Mouse (Mus musculus) CD4-positive, CD25-positive, alpha-beta regulatory T cell, adult 4 months (primary cell): ENCODE measurements around the gene S1pr4. TPM values are rescaled to one million over a fixed set of nuclear protein-coding genes. Genes with fewer than 3 reads are reported as not detected.

Source experiments
- polyA plus RNA-seq, 2 experiments: library from polyadenylated mRNA; unstranded; fragments of 100-300 nt; shearing (Covaris generic); gene quantifications; one replicate each; pipeline ENCODE4 v1.2.1; 2017

Gene S1pr4
- polyA plus RNA-seq, 2 experiments from 2014 or later, result 53.2 to 76.8 TPM

Other genes with a start within 250 kb of the S1pr4 start
- 100 to 1,000 TPM in 1 of 2 experiments, 10 to 100 TPM in 1; 63.6 to 103 TPM for gene Matk, start 247.2 kb downstream of the S1pr4 start, polyA plus RNA-seq
- gene Mrpl54, start 233.2 kb downstream of the S1pr4 start, polyA plus RNA-seq, result 100 to 1,000 TPM; 111 to 132 TPM
- gene Apba3, start 233.2 kb downstream of the S1pr4 start, polyA plus RNA-seq, result 10 to 100 TPM; 12.5 to 14.8 TPM
- gene Tjp3, start 208.6 kb downstream of the S1pr4 start, polyA plus RNA-seq, result 1 to 10 TPM; 2.4 to 2.6 TPM
- 10 to 100 TPM; 14.6 to 15.1 TPM for gene Pip5k1c, start 207.2 kb downstream of the S1pr4 start, polyA plus RNA-seq
- 1 to 10 TPM; 4.2 to 4.7 TPM for gene Cactin, start 179.0 kb downstream of the S1pr4 start, polyA plus RNA-seq
- gene Tbxa2r, start 171.4 kb downstream of the S1pr4 start, polyA plus RNA-seq, result 10 to 100 TPM; 19.3 to 22.0 TPM
- under 1 TPM; 0.15 to 0.28 TPM for gene Gipc3, start 156.9 kb downstream of the S1pr4 start, polyA plus RNA-seq
- 10 to 100 TPM; 14.4 to 17.3 TPM for gene Hmg20b, start 149.7 kb downstream of the S1pr4 start, polyA plus RNA-seq
- 1 to 10 TPM; 1.3 to 1.5 TPM for gene Mfsd12, start 142.6 kb downstream of the S1pr4 start, polyA plus RNA-seq
- 1 to 10 TPM in 1 of 2 experiments, under 1 TPM in 1; 0.34 to 2.0 TPM for gene 4930404N11Rik, start 134.3 kb downstream of the S1pr4 start, polyA plus RNA-seq
- 10 to 100 TPM; 12.3 to 16.4 TPM for gene Fzr1, start 121.6 kb downstream of the S1pr4 start, polyA plus RNA-seq
- 10 to 100 TPM in 1 of 2 experiments, 1 to 10 TPM in 1; 9.4 to 13.9 TPM for gene Dohh, start 115.7 kb downstream of the S1pr4 start, polyA plus RNA-seq
- 1 to 10 TPM; 2.2 to 3.7 TPM for gene Gm48551, start 115.7 kb downstream of the S1pr4 start, polyA plus RNA-seq
- 1 to 10 TPM in 1 of 2 experiments, under 1 TPM in 1; 0.71 to 2.3 TPM for gene Gm48552, start 111.1 kb downstream of the S1pr4 start, polyA plus RNA-seq
- 10 to 100 TPM in 1 of 2 experiments, 1 to 10 TPM in 1; 9.0 to 10.8 TPM for gene Smim24, start 107.1 kb downstream of the S1pr4 start, polyA plus RNA-seq
- 10 to 100 TPM; 14.2 to 19.2 TPM for gene Nfic, start 44.5 kb downstream of the S1pr4 start, polyA plus RNA-seq
- 1 to 10 TPM in 1 of 2 experiments, under 1 TPM in 1; 0.53 to 1.1 TPM for gene Celf5, start 17.4 kb downstream of the S1pr4 start, polyA plus RNA-seq
- gene Ncln, start 3.7 kb downstream of the S1pr4 start, polyA plus RNA-seq, result 10 to 100 TPM; 41.9 to 63.2 TPM
- gene Gna15, start 24.1 kb upstream of the S1pr4 start, polyA plus RNA-seq, result 10 to 100 TPM; 28.5 to 31.9 TPM
- 10 to 100 TPM; 28.5 to 42.5 TPM for gene Gna11, start 45.1 kb upstream of the S1pr4 start, polyA plus RNA-seq
- 100 to 1,000 TPM; 103 to 139 TPM for gene Aes, start 59.4 kb upstream of the S1pr4 start, polyA plus RNA-seq
- gene Tle2, start 74.4 kb upstream of the S1pr4 start, polyA plus RNA-seq, result under 1 TPM in 1 of 2 experiments, not detected in 1; 0.78 TPM
- 1 to 10 TPM in 1 of 2 experiments, not detected in 1; 2.8 TPM for gene Tle6, start 100.9 kb upstream of the S1pr4 start, polyA plus RNA-seq
- 1 to 10 TPM; 3.6 to 3.8 TPM for gene BC025920, start 106.1 kb upstream of the S1pr4 start, polyA plus RNA-seq
- 10 to 100 TPM; 24.1 to 26.8 TPM for gene Sirt6, start 127.7 kb upstream of the S1pr4 start, polyA plus RNA-seq
- gene Ankrd24, start 128.4 kb upstream of the S1pr4 start, polyA plus RNA-seq, result 1 to 10 TPM; 1.2 to 3.8 TPM
- 1 to 10 TPM; 7.1 to 7.5 TPM for gene Gm10778, start 148.9 kb upstream of the S1pr4 start, polyA plus RNA-seq
- 10 to 100 TPM; 18.0 to 19.1 TPM for gene Zfp433, start 204.7 kb upstream of the S1pr4 start, polyA plus RNA-seq